21 mouse cellular contexts compared by ENCODE assay signal in genomic region chr11:79614880-79615279, GRCm38 (mm10). TPM values are rescaled to one million over a fixed set of nuclear protein-coding genes. Genes with fewer than 3 reads are reported as not detected.
DNase-seq lines count a peak whose midpoint lies in the region; ATAC-seq and TF ChIP-seq lines count a peak whose summit lies in the region.
"Had no signal": no experiment of that assay in that cellular context is flagged by ENCODE, and none has a peak within 500 bp of the region (broad histone marks: within the 10 kb centered on the region; RNA-seq: fewer than 3 reads in every experiment).

No protein-coding gene starts in this region.

- H3K4me1 ChIP-seq in midbrain, embryonic 10.5 days = peaks cover 73% of the 10 kb centered on the region
- H3K4me1 ChIP-seq in midbrain, postnatal 0 days (ENCODE audit: insufficient read depth, low read length) = peaks cover 13% of the 10 kb centered on the region; the same call in 1 of the 2 replicates
- peaks cover 64% of the 10 kb centered on the region for H3K4me1 ChIP-seq in E14TG2a.4 (replicated peaks; ENCODE audit: low read depth, low read length)

- no peaks in the 10 kb centered on the region for H3K9me3 ChIP-seq in midbrain, embryonic 10.5 days (replicated peaks)
- no peaks in the 10 kb centered on the region for H3K9me3 ChIP-seq in midbrain, postnatal 0 days (ENCODE audit: low read length)
- no peaks in the 10 kb centered on the region for H3K9me3 ChIP-seq in E14TG2a.4 (ENCODE audit: low read length)
- H3K9me3 ChIP-seq: limb, embryonic 12.5 days; liver, embryonic 13.5 days; midbrain, embryonic 13.5 days; neural tube, embryonic 15.5 days had no signal

- H3K36me3 ChIP-seq in midbrain, embryonic 10.5 days = 0 out of 2 replicates have a peak, but pooled peaks cover 4% of the 10 kb centered on the region
- H3K36me3 ChIP-seq in midbrain, postnatal 0 days (ENCODE audit: insufficient read depth, low read length) = 0 out of 2 replicates have a peak, but pooled peaks cover under 1% of the 10 kb centered on the region
- H3K36me3 ChIP-seq in E14TG2a.4 (ENCODE audit: insufficient read depth, low read length) = no peaks in the 10 kb centered on the region
- H3K36me3 ChIP-seq: limb, embryonic 12.5 days; liver, embryonic 13.5 days; midbrain, embryonic 13.5 days; neural tube, embryonic 15.5 days had no signal

- 80% methylated on average over 3 of the region's 3 CpGs for WGBS in midbrain, embryonic 10.5 days
- 86% methylated on average over 3 of the region's 3 CpGs for WGBS in midbrain, postnatal 0 days

- no peak overlapping the region for H3K9ac ChIP-seq in midbrain, postnatal 0 days (replicated peaks; ENCODE audit: low read length, poor library complexity, severe bottlenecking)
- H3K9ac ChIP-seq: hindbrain, embryonic 14.5 days; limb, embryonic 12.5 days; liver, embryonic 13.5 days; lung, embryonic 14.5 days; midbrain, embryonic 13.5 days; neural tube, embryonic 15.5 days had no signal

- H3K27ac ChIP-seq in midbrain, embryonic 10.5 days (replicated peaks) = peak overlapping the region; percentile 84
- H3K27ac ChIP-seq in midbrain, postnatal 0 days (ENCODE audit: low read depth, low read length) = no peak overlapping the region
- H3K27ac ChIP-seq: hindbrain, embryonic 14.5 days; limb, embryonic 12.5 days; liver, embryonic 13.5 days; macrophage; midbrain, embryonic 13.5 days had no signal

- H3K4me3 ChIP-seq in midbrain, embryonic 10.5 days = no peak overlapping the region
- no peak overlapping the region for H3K4me3 ChIP-seq in midbrain, postnatal 0 days (ENCODE audit: low read depth, low read length)
- 0 out of 2 replicates have a peak overlapping the region, but pooled peaks have one; percentile 13 for H3K4me3 ChIP-seq in E14TG2a.4 (replicated peaks; ENCODE audit: low read length)
- H3K4me3 ChIP-seq: limb, embryonic 12.5 days; liver, embryonic 13.5 days; midbrain, embryonic 13.5 days; myocyte; neural tube, embryonic 15.5 days had no signal

- no peak for DNase-seq in midbrain, embryonic 10.5 days (ENCODE audit: low spot score)
- DNase-seq in midbrain, postnatal 0 days (ENCODE audit: low spot score) = no peak
- peak; percentile 57 to 69 for DNase-seq in thymus, postnatal 36 days
- no peak for DNase-seq in right cerebral cortex, postnatal 36 days (ENCODE audit: low spot score in 2 of 2)
- DNase-seq in frontal cortex, postnatal 14 days (ENCODE audit: low spot score in 2 of 2) = no peak
- DNase-seq: cerebellum, adult 2 months; heart, postnatal 10 days; kidney, postnatal 4 days; liver, embryonic 13.5 days; lung, embryonic 14.5 days; right cerebral cortex, postnatal 4 days had no signal

- H3K4me2 ChIP-seq in midbrain, postnatal 0 days (ENCODE audit: low read depth, low read length, poor library complexity, severe bottlenecking) = no peak overlapping the region
- H3K4me2 ChIP-seq: hindbrain, embryonic 14.5 days; limb, embryonic 12.5 days; liver, embryonic 13.5 days; lung, embryonic 14.5 days; midbrain, embryonic 13.5 days; neural tube, embryonic 15.5 days had no signal

- TF ChIP-seq CTCF in midbrain, postnatal 0 days (IDR thresholded peaks at IDR 0.05) = no peak
- no peak for TF ChIP-seq CTCF in E14TG2a.4 (conservative IDR thresholded peaks at IDR 0.05; ENCODE audit: low read length)

- no peak for ATAC-seq in midbrain, postnatal 0 days (ENCODE audit: low FRiP score)
- peak; percentile 81 for ATAC-seq in inflammation-experienced regulatory T-cells, adult 6 months
- ATAC-seq: forebrain, embryonic 16.5 days; intestine, embryonic 16.5 days; midbrain, embryonic 13.5 days had no signal

- H3K27me3 ChIP-seq in midbrain, embryonic 10.5 days (ENCODE audit: low read depth, poor library complexity, severe bottlenecking) = no peaks in the 10 kb centered on the region; the same call in 1 of the 2 replicates
- no peaks in the 10 kb centered on the region for H3K27me3 ChIP-seq in midbrain, postnatal 0 days (ENCODE audit: insufficient read depth, low read length)
- peaks cover 3% of the 10 kb centered on the region; the same call in 1 of the 2 replicates for H3K27me3 ChIP-seq in E14TG2a.4 (ENCODE audit: insufficient read depth, low read length)
- H3K27me3 ChIP-seq: limb, embryonic 12.5 days; neural tube, embryonic 15.5 days had no signal

RNA-seq across cellular contexts. Expression of gene Rab11fip4, which starts 23.9 kb away (rescaled TPM):
- 18.6 and 23.4 TPM in 2 replicates for polyA plus RNA-seq in midbrain, embryonic 10.5 days (2016; fragmentation: Nextera tagmentation; extraction: Ambion mirVana)
- total RNA-seq in midbrain, postnatal 0 days (2014; rRNA removed) = 68.1 and 68.3 TPM in 2 replicates
- polyA plus RNA-seq in midbrain, postnatal 0 days (2015; fragmentation: Nextera tagmentation; extraction: Ambion mirVana) = 19.0 and 19.9 TPM in 2 replicates
- polyA plus RNA-seq in inflammation-experienced regulatory T-cells, adult 6 months (2017; shearing (Covaris generic)) = 10 to 100 TPM; 10.3 to 14.3 (median 12.6) TPM

Comparison
In these comparisons a context has a peak if more than half of its experiments do, and no peak if none do; other contexts are left out.
1. DNase-seq: peak in thymus, postnatal 36 days (2 of 2); none in midbrain, embryonic 10.5 days (single experiment), midbrain, postnatal 0 days (single experiment), right cerebral cortex, postnatal 36 days (0 of 2) and frontal cortex, postnatal 14 days (0 of 2).